Mouse (Mus musculus): ENCODE measurements around the gene Gm20431.
"Not testable (repeated sequence)": the region's sequence is repeated elsewhere in the genome, so short reads cannot be mapped to it uniquely, and the experiment has no call there.

Gene Gm20431

DNA sequence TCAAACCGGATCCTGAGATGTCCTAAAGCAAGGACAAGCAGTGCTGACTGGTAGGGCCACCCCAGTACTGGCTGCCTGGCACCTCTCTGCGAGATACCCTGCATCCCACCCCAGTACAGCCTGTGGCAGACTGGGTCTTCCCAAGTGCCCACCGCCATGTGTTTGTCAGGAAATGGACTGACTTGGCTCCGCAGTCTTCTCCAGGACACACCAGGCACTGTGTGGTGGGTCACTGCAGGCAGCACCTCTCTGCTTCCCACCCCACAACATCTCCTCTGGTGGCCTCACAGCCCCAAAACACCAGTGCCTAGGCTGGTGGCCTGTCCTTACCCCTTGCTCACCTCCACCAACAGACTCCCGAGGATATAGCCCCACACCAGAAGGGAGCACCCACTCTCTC is 30.9 kb downstream of the Gm20431 start:
- DNase-seq (ENCODE audit: low read depth) = no peak

DNA sequence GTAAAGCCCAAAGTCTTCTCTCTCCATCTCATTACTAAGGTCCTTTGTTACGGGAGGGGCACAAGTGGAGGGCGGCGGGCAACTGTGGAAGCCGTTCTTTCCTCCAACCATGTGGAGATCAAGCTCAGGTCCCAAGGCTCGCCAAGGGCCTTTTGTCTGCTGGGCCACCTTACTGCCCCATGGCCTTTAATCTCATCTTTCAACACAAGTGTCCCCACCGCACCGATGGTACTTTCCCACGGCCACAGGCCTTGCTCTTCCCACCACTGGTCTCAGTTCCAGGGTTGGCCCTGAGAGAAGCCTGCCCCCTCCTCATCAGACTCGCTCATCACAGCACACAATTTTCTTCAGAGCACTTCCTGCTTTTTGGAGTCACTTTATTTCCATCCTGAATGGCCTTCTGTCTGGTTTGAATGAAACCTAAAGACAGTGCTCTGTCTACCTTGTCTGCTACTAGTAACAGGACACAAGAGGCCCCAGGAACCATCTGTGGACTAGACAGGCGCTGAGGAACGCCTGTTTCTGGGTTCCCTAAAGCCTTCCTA is 31.6 kb downstream of the Gm20431 start:
- DNase-seq (ENCODE audit: low read depth) = no peak

DNA sequence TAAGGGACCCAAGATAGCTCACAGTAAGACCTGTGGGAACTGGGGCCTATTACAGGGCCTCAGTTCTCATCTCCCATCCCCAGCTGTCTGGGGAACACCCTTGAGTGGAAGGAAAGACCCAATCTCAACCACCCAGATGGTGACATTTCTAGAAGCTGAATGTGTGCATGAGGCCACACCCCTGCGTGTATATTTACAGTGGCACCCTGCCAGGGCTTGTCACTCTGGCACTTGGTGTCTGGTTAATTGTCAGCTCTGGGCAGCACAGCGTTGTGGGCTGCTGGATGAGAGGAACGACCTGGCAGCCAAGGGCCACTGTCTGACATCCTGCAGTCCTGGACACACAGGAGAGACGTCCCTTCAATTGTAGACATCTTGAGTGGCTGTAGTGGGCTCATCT is 32.4 kb downstream of the Gm20431 start:
- peak; percentile 34 for DNase-seq (ENCODE audit: low read depth)

DNA sequence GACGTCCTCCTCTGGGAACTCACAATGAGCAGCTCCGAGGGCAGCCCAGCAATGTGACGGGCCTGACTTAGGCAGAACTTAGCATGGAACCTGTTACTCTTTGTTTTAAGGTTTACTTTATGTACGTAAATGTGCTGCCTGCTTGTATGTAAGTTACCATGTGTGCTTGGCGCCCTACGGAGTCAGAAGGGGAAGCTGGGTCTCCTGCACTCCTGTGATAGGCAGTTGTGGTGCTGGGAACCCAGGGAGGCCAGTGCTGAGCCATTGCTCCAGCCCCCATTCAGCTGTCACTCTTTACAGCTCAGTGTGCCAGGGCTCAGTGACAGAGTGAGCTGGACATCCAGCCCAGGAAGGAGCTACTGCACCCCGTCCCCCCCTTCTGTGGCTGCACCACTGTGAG is 34.3 kb downstream of the Gm20431 start:
- DNase-seq (ENCODE audit: low read depth) = no peak

DNA sequence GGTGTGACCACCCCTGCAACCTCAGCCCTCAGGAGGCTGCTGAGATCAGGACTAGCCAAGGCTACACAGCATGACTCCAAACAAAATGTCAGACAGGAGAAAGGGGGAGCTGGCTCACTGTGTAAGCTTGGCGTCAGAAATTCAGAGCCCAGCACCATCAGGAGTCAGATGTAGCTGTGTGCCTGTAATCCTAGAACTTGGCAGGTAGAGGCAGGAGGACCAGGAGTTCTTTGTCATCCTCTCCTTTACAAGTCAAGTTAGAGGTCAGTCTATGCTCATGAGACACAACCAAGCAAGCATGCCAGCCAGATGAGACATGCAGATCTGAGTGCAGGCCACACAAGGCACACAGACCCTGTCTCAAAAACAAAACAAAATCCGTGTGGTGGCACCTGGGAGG is 35.6 kb downstream of the Gm20431 start:
- no peak for DNase-seq (ENCODE audit: low read depth)

DNA sequence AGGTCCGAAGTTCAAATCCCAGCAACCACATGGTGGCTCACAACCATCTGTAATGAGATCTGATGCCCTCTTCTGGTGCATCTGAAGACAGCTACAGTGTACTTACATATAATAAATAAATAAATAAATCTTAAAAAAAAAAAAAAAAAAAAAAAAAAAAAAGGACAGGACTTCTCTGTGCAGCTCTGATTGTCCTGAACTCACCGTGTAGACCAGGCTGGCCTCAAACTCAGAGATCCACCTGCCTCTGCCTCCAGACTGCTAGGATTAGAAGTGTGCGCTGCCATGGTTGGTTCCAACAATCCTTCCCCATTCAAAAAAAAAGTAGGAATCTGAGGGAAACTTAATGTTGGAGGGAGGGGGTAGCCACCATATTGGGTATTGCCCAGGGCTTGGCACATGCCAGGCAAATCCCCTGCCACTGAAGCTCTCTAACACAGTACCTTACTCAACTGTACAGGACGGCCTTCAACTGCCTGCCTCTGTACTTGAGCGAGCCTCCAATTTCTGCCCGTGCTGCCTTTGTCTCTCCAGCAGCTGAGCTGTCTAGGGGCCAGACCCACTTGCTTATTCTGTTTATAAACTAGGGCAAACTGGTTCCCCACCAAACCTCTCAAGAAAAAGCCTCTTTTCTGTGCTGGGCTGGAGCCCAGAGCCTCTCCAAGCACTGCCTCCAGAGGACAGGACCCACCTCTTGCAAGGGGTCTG is 36.8 kb downstream of the Gm20431 start:
- no peak for DNase-seq (ENCODE audit: low read depth)

DNA sequence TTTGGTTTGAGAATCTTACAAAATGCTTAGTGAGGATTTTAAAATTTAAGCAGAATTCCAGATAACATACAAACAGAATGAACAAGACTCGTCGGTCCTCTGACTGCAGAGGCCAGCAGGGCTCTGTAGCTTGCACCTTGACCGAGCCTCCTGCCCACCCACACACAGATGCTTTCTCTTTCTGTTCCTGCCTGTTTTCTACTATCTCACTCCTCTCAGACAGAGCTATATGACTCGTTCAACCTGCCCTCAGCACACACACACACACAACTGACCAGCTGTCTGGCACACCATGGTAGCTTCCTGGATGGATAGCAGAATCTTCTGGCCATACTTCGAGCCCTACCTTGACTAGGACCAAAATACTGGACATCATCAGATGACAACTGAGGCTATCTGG is 38.3 kb downstream of the Gm20431 start:
- DNase-seq (ENCODE audit: low read depth) = no peak

DNA sequence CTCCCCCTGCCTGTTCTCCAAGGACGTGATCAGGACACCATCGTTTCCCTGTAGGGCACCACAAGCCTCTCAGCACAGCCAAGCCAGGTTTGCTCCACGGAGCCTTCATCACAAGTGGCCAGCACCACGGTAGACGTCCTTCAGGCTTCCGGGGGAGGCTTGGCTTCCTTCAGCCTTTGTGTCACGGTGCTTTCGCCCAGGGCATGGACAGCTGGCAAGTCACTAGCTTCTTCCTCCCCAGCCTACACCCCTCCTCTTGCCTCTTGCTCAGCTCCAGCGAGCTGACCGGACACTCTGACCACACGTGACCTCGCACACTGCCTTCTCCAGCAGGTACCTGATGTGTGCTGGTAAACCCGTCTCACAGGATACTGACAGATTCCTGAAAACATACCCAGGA is 38.9 kb downstream of the Gm20431 start:
- DNase-seq (ENCODE audit: low read depth) = no peak

DNA sequence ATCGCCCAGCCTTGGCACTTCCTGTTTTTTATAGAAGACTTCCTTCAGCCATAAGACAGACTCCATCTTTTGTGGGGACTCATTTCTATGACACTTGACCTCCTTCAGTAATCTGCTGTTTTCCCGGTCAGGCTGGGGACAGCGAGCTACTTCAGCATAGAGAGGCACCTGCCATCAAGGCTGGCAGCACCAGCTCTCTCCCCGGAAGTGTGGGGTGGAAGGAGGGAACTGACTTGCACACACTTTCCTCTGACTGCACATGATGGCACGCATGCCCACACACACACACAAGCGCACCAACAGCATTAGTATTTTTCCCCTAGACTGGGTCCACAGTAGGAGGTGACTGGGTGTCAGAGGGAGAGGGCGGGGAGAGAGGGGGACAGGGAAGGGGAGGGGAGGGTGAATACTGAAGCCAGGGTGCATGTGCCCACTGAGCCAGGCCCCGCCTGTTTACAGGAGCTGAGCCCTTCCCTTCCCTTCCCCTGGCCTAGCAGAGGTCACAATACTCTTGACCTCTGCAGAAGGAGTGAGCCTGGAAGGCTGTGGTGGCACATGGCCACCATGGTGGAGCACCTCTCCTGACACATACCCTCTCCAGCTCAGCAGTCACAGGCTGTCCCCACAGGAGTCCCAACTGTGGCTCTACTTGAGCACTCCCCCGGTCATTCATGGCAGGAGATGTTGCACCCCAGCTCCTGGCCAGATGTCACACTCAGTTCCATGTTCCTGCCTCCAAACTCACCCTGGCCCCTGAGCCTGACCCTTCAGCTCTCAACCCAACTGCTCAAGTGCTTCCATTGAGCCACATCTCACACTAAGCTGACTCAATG is 39.8 kb downstream of the Gm20431 start:
- no peak for DNase-seq (ENCODE audit: low read depth)

DNA sequence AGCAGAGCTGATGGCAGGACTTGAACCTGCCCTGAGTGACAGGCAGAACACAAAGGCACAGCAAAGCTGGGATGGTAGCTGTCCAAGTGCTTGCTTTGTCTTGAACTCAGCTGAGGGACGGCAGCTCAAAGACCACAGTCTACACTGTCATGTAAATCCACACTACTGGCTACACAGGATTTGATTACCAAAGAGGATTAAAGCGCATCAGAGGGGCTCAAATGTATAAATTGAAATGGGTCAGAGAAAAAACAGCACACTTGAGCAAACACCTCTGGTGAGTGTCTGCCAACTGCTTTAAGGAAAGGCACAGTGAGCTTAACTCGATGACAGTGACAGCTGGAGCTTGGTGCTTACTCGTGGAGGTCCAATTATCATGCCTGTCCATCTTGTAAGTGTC is 43.8 kb downstream of the Gm20431 start:
- DNase-seq (ENCODE audit: low read depth) = no peak

DNA sequence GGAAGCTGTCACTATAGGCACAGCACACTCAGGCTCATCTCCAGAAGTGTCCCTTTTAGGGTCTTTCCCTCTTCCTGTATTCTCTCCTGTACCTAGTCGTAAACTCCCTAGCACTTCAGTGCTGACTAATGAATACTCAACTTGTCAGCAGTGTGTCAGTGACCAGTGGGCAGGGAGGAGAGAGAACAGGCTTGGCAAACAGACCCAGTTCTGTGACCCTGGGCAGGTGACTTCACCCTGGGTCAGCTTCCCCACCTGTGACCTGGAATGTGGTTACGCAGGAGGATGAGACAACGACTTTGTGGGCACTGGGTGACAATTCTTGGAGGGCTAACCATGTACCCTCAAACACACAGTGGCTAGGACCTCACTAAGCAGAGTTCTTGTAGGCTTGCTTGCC is 44.3 kb downstream of the Gm20431 start:
- no peak for DNase-seq (ENCODE audit: low read depth)

DNA sequence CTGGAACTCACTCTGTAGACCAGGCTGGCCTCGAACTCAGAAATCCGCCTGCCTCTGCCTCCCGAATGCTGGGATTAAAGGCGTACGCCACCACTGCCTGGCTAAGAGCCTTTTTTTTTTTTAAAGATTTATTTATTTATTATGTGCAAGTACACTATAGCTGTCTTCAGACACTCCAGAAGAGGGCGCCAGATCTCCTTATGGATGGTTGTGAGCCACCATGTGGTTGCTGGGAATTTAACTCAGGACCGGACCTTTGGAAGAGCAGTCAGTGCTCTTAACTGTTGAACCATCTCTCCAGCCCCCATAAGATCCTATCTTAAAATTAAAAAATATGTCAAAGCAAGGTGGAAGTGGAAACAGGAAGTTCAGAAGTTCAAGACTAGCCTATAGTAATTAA is 48.0 kb downstream of the Gm20431 start:
- DNase-seq (ENCODE audit: low read depth) = not testable (repeated sequence)

DNA sequence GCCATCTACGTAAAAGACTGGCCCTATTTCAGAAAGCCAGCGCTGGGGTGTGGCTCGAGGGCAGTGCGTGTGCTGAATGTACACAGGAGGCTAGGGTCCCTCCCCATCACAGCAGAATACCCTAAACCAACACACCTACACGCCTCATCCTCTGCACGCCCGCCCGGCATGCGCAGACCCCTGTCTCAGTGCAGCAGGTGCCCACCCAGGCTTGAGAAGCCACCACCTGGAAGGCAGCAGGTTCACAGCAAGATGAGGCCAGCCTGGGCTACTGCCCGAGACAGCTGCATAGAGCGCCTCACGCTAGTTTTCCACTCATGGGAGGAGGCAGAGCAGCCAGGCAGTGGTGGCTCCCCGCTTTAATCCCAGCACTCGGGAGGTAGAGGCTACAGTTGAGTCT is 49.2 kb downstream of the Gm20431 start:
- DNase-seq (ENCODE audit: low read depth) = no peak

DNA sequence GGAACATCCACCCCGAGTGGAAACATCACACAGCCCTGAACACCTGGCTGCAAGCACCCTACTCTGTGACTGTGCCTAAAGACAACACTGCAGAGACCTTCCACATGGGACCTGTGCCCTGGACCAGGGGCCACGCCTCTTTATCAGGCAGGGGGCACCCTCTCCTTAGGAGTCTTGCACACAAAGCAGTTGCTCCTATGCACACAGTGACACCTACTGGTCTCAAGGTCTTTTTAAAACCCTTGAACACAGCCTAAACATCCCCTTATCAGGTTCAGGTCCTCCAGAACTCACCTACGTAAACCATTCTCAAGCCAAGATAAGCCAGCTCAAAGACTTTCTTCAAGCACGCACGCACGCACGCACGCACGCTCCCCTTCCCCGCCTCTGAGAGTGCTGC is 50.0 kb downstream of the Gm20431 start:
- peak; percentile 47 for DNase-seq (ENCODE audit: low read depth)

DNA sequence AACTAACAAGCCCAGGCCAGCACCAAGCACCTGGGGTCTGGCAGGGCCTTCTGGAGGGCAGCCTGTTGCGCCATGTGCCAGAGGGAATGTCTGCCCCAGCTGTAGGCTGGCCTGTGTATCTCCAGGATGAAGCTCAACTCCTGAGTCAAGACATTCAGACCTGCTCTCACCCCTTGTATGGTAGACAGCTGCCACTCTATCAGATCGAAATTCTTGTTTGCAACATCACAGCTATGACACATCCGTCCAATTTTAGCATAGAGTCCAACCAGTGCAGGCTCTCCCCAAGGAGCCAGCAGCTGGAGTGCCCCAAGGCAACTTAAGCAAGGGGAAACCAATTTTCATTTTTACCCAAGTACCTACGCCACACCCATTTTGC is 54.6 kb downstream of the Gm20431 start:
- peak; percentile 77 for DNase-seq (ENCODE audit: low read depth)

DNA sequence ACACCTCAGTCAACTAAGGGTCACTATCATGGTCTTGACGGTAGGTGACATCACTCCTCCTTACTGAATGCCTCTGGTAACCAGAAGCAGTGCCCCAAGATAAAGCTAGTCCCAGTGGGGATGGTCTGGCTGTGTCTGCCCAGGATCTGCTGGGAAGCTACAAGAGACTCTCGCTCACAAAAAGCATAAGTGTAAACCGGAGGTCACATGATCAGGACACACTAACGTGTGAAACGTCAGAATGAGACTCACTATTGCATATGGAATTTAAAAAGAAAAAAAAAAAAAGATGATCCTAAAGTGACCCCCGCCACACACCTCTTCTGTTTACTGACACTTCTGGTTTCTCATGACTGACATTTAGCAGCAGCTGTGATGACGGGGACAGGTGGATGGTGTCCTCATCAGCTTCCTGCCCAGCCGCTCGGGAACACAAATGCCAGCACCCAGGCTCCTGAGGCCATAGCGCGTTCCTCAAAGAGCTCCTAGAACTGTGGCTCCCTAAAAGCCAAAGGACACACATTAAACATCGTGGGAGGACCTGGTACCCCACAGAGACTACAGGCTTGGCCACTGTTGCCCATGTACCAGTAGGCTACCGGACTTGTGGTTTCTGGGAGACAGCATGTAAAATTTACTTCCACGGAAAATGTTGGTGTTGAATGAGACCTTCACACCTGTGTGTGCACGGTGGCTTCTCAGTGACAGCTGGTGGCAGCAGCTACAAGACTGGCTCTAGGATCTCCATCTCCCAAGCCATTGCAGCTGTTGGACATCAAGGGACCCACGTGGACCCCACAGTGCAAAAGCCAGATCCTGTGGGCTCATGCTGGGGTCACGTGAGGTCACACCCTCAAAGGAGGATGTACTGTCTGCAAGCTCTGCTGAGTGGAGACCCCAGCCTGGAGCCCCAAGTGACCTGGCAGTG is 55.2 kb downstream of the Gm20431 start:
- DNase-seq (ENCODE audit: low read depth) = no peak

DNA sequence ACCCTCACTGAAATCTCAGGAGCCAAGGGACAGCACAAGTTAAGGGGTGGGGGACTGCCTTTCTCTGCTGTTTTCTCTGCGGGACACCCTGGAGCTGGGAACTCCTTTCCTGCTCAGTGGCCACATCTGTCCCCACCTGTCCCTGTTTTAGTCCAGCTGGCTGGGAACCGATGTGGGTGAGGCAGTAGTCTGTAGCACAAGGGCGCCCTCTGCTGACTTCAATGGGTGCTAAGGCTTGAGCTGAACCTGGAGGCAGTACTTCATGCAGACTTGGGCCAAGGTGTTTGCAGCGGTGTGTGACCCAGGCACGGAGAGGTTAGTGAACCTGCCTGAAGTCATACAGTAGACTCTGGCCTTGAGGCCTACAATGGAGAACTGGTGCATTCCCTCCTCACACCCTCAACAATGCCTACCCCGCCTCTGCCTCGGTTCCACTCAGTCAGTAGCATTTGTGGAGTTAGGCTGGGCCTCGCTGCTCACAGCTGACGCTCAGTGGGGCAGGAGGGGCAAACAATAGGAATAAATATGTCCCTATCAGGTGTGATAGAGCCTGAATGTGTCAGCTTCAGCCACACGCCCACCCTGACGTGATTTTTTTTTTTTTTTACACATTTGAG is 56.0 kb downstream of the Gm20431 start:
- DNase-seq (ENCODE audit: low read depth) = peak; percentile 91

DNA sequence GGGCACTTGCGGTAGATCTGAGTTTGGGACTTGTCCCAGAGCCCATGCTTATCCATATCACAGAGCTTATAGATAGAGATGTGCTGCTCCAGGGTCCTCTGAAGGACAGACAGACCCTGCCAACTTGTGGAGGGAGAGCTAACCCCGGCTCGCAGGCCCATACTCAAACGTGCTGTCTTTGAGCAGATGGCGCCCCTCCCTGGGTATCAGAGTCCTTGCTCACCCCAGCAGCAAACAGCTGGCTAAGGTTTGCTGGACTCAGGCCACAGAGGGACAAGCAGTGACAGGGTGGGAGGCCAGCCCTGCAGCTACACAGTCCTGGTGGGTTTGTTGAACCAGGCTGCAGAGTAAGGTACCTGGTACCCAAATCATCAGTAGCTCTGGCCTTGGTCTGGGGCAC is 58.3 kb downstream of the Gm20431 start:
- DNase-seq (ENCODE audit: low read depth) = peak; percentile 79

DNA sequence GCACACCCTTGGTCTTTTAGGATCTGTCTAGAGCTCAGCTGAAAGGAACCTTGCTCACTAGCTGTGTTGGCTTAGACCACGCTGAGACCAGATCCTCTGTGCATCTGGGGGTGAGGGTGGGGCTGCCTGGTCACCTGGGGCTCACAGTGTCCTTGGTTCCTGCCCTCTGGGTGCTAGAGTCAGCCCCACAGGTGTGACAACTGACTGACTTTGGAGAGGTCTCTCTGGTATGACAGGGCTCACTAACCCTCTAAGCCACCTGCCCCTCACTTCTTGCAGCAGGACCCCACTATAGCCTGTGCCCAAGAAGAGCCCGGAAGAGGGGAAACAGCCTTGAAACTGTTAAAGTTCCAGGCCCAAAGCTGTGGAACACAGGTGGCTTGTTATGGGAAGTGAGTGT is 58.9 kb downstream of the Gm20431 start:
- DNase-seq (ENCODE audit: low read depth) = no peak

DNA sequence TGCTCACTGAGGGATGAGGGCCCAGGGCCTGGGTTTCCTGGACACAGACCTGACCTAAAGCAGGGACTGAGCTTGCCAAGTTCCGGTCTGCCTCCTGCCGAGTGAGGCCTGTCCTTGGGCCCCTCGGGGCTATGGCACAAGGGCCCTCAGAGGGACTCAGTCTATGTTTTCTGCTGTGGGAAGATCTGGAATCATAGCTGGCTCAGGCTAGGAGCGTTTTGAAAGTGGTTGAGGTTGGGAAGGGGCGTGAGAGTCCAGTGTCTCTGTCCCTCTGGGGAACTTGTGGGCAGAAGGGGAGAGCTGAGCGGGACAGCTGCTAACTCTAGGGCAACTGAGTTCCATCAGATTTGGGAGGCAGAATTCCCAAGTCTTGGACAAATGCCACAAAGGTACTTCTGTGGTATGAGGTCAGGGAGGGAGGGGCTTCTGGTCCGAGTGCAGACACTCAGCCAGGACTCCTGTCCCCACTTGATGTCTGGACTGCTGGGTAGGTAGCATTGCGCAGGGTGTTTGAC is 60.8 kb downstream of the Gm20431 start:
- DNase-seq (ENCODE audit: low read depth) = no peak

DNA sequence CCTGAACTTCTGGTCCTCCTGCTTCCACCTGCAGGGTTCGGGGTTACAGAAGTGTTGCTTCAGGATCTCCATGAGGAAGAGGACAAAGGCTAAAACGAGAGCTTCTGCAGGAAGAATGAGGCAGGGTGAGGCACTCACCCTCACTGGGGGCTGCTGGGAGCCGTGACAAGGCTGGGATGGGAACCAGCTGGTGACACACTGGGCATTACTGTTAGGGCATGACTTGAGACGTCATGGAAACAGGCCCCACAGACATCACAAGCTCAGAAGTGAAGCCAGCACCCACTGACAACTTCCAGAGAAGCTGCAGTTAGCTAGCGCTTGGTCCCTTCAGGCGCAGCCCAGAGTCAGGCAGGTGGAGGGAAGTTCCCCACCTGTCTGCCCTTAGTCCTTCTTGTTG is 61.4 kb downstream of the Gm20431 start:
- DNase-seq (ENCODE audit: low read depth) = no peak

DNA sequence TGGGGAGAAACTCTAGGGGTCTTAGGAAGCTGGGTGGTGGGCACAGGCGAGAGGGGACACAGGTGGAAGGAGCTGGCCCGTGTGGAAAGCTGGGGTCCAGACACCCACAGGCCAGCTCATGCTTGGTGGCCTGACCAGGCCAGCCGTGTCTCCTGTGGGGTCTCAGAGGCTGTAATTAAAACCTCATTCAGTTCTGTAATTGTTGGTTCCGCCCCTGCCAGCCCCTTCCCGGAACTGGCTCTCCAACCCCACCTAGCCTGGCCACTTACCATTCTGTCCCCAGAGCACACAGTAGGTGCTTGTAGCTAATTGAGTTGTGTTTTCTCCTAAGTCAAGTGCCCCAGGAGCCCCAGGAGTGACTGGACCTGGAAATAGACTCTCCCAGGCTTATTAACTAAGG is 62.1 kb downstream of the Gm20431 start:
- no peak for DNase-seq (ENCODE audit: low read depth)

Data from NIH3T3 (cell line).